Mouse (Mus musculus): ENCODE results near the gene Gm28051. TPM values are rescaled to one million over a fixed set of nuclear protein-coding genes. Genes with fewer than 3 reads are reported as not detected.

Gm28051 gene
- polyA plus RNA-seq (2014; fragmentation: Illumina TruSeq; extraction: RNeasy Lipid Tissue Mini Kit (QIAGEN cat#74804)), result not detected

GRCm38 (mm10) chr12:102757689-102758402 lies at the start of gene Gm28051, which contains the start of the genes Gon7 and Ubr7:
Gene Gm28051, minus strand, starts transcription at chr12:102757765.
Gene Gon7, minus strand, starts transcription at chr12:102757803.
Gene Ubr7, plus strand, starts transcription at chr12:102757967.

GRCm38 (mm10) chr12:102758403-102758756 lies 815 bp upstream of the Gm28051 start, which contains the start of gene Gm20604:
Gene Gm20604, minus strand, starts transcription at chr12:102758672.

GRCm38 (mm10) chr12:102743589-102744574 lies 13.7 kb downstream of the Gm28051 start, which contains the start of the genes Moap1 and Tmem251:
Gene Moap1, minus strand, starts transcription at chr12:102743661.
Gene Tmem251, plus strand, starts transcription at chr12:102743762.

GRCm38 (mm10) chr12:102704457-102705198 lies 52.9 kb downstream of the Gm28051 start, which contains the start of gene Itpk1:
Gene Itpk1, minus strand, starts transcription at chr12:102704930.

Other genes with a start within 250 kb of the Gm28051 start
- not detected for gene Chga, start 202.8 kb downstream of the Gm28051 start, polyA plus RNA-seq (2014; fragmentation: Illumina TruSeq; extraction: RNeasy Lipid Tissue Mini Kit (QIAGEN cat#74804))
- 0.48 TPM for gene Itpk1, start 52.8 kb downstream of the Gm28051 start, polyA plus RNA-seq (2014; fragmentation: Illumina TruSeq; extraction: RNeasy Lipid Tissue Mini Kit (QIAGEN cat#74804))
- 3.9 TPM for gene Moap1, start 14.1 kb downstream of the Gm28051 start, polyA plus RNA-seq (2014; fragmentation: Illumina TruSeq; extraction: RNeasy Lipid Tissue Mini Kit (QIAGEN cat#74804))
- 11.0 TPM for gene Tmem251, start 14.0 kb downstream of the Gm28051 start, polyA plus RNA-seq (2014; fragmentation: Illumina TruSeq; extraction: RNeasy Lipid Tissue Mini Kit (QIAGEN cat#74804))
- gene Gon7, start within 50 bp of the Gm28051 start, polyA plus RNA-seq (2014; fragmentation: Illumina TruSeq; extraction: RNeasy Lipid Tissue Mini Kit (QIAGEN cat#74804)), result 12.3 TPM
- gene Ubr7, start 202 bp upstream of the Gm28051 start, polyA plus RNA-seq (2014; fragmentation: Illumina TruSeq; extraction: RNeasy Lipid Tissue Mini Kit (QIAGEN cat#74804)), result 42.5 TPM
- gene Gm20604, start 907 bp upstream of the Gm28051 start, polyA plus RNA-seq (2014; fragmentation: Illumina TruSeq; extraction: RNeasy Lipid Tissue Mini Kit (QIAGEN cat#74804)), result 15.9 TPM
- 94.6 TPM for gene Btbd7, start 120.7 kb upstream of the Gm28051 start, polyA plus RNA-seq (2014; fragmentation: Illumina TruSeq; extraction: RNeasy Lipid Tissue Mini Kit (QIAGEN cat#74804))
- gene Cox8c, start 141.6 kb upstream of the Gm28051 start, polyA plus RNA-seq (2014; fragmentation: Illumina TruSeq; extraction: RNeasy Lipid Tissue Mini Kit (QIAGEN cat#74804)), result not detected
- gene Unc79, start 191.1 kb upstream of the Gm28051 start, polyA plus RNA-seq (2014; fragmentation: Illumina TruSeq; extraction: RNeasy Lipid Tissue Mini Kit (QIAGEN cat#74804)), result 0.20 TPM